Mouse (Mus musculus): ENCODE measurements around the gene Neurl3.

- TF ChIP-seq CTCF (IDR thresholded peaks at IDR 0.05; ENCODE audit: control insufficient read depth, insufficient read depth, low read length) (no peak), POLR2A (IDR thresholded peaks at IDR 0.05; ENCODE audit: borderline replicate concordance, control insufficient read depth, low read depth, low read length) (no peak)
Measured at GRCm38 (mm10) chr1:36308451-36308901, 34.0 kb upstream of the Neurl3 start.

All from bone marrow, adult 2 months (tissue).